Mouse (Mus musculus) megakaryocyte, embryonic 14.5 days (primary cell): ENCODE data around the gene Anks1b.

ENCODE experiments used
- FLI1 ChIP-seq: IDR thresholded peaks from 2 replicates; pipeline ENCODE4 v1.6.1; 2012; ENCODE audit warnings: low read length, inconsistent platforms, mixed read lengths
- GATA1 ChIP-seq: IDR thresholded peaks from 3 replicates; pipeline ENCODE4 v1.6.1; 2012; ENCODE audit warnings: mixed read lengths, low read length, inconsistent platforms, borderline replicate concordance

DNA sequence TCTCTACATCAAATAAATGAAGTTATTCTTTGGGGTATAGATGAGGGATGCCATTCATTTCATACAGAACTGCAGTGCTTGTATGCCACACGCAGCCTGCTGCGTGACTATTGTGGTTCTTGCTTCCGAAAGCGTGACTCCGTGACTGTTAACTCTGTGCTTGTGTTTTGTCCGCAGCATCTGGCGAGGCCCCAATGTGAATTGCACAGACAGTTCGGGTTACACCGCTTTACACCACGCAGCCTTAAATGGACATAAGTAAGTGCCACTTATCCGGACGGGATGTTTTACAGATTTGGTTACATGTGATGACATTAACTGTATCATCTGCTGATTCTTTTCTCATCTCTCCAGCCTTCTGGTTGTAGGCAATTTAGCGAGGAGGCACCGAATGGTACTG, 159.7 kb downstream of the Anks1b start:
- TF ChIP-seq GATA1 (no peak), FLI1 (no peak)
